Mouse (Mus musculus) embryo, embryonic 9.5 days (tissue): ENCODE data around the gene Cenpp.
A peak's percentile ranks its signal among the peaks of the same experiment; 100 is the strongest.

Experiments used
- DNase-seq: peaks from one replicate; pipeline ENCODE4 v3.0.0-alpha.2; 2017; ENCODE audit errors: extremely low spot score

The Cenpp gene

GRCm38 (mm10) chr13:49461458-49462132 is 191.0 kb downstream of the Cenpp start:
- DNase-seq, result no peak

GRCm38 (mm10) chr13:49460692-49461414 is 191.7 kb downstream of the Cenpp start:
- no peak for DNase-seq

GRCm38 (mm10) chr13:49460276-49460675 is 192.3 kb downstream of the Cenpp start:
- DNase-seq, result no peak

GRCm38 (mm10) chr13:49449318-49449749 is 203.3 kb downstream of the Cenpp start:
- peak; percentile 70 for DNase-seq

GRCm38 (mm10) chr13:49444451-49444850 is 208.1 kb downstream of the Cenpp start:
- DNase-seq, result no peak

- DNase-seq, result no peak
These were observed 216.4 kb downstream of the Cenpp start for GRCm38 (mm10) chr13:49436170-49436569.

GRCm38 (mm10) chr13:49435745-49436144 is 216.8 kb downstream of the Cenpp start:
- DNase-seq, result no peak

GRCm38 (mm10) chr13:49433268-49434029 is 219.1 kb downstream of the Cenpp start:
- DNase-seq, result no peak

- DNase-seq, result no peak
These were observed 222.1 kb downstream of the Cenpp start for GRCm38 (mm10) chr13:49430529-49430928.

GRCm38 (mm10) chr13:49428042-49428675 is 224.4 kb downstream of the Cenpp start:
- no peak for DNase-seq

- DNase-seq, result no peak
These were observed 225.8 kb downstream of the Cenpp start for GRCm38 (mm10) chr13:49426736-49427135.

GRCm38 (mm10) chr13:49421959-49422358 is 230.6 kb downstream of the Cenpp start:
- DNase-seq, result no peak

GRCm38 (mm10) chr13:49421606-49421917 is 231.0 kb downstream of the Cenpp start:
- no peak for DNase-seq

GRCm38 (mm10) chr13:49420754-49421605 is 231.6 kb downstream of the Cenpp start, which contains the start of gene Ippk:
Ippk (plus strand) TSS chr13:49421249.
- peak; percentile 98 for DNase-seq
